Mouse (Mus musculus) thymus, adult 2 months (tissue): ENCODE results near the gene Fam69a.

Experiments used
- CTCF ChIP-seq: fragments of 200-500 bp; IDR thresholded peaks from 2 replicates; pipeline ENCODE4 v1.5.1; 2012; ENCODE audit warnings: mild to moderate bottlenecking, control low read depth, low read length, moderate library complexity, borderline replicate concordance; ENCODE audit not compliant: control insufficient read depth, poor library complexity, insufficient read depth; ENCODE audit errors: extremely low read depth
- POLR2A ChIP-seq: fragments of 200-500 bp; IDR thresholded peaks from 2 replicates; pipeline ENCODE4 v1.6.1; 2012; ENCODE audit warnings: mild to moderate bottlenecking, low read length, control low read depth, moderate library complexity; ENCODE audit not compliant: control insufficient read depth, poor library complexity, insufficient read depth; ENCODE audit errors: extremely low read depth

GRCm38 (mm10) chr5:107901014-107901615, 85.8 kb downstream of the Fam69a start:
- TF ChIP-seq CTCF (no peak), POLR2A (no peak)
